Mouse (Mus musculus) regulatory T cell (primary cell): Measurements from ENCODE around the gene Ptges3l.

Experiments
- in situ Hi-C: fragments of 300-600 bp; cut with MboI, MseI; formaldehyde crosslinking; loops from one replicate; pipeline ENCODE4 v1.15.1; 2025; ENCODE audit warnings: high pct_unique_total_duplicates

The Ptges3l gene

DNA sequence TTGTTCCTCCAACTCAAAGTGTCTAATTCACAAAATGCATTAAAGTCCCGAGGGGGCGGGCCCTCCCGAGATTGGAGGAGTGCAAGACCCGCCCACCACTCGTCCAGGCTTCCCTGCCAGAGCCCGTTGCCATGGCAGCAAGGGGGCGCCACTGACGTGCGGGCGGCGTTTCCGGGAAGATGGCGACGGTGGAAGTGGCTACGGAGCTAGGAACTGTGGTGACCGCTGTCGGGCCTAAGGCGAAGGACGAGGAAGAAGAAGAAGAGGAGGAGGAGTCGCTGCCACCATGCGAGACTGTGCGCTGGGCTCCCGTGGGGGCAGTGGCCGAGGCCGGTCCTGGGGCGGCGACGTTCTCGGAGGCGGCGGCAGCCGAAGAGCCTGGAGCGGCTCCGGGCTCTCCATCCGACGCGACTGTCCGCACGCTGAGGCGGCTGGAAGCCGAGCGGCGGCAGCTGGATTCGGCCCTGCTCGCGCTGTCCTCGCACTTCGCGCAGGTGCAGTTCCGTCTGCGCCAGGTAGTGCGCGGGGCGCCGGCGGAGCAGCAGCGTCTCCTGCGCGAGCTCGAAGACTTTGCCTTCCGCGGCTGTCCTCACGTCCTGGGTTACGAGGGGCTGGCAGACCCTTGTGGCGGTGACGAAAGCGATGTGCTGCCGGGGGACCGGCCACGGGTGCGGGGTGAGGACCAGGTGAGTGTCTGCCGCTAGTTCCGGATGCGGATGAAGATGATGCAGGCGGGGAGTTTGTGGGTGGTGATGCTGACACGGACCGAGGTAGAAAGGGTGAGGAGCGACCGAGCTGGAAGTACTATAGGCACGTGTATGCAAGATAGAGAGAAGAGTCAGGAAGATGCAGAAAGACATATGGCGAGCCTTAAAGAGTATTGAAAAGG, at the start of gene Ptges3l, which contains the start of gene Rundc1:
Ptges3l (minus strand) TSS at position 409 of the 889 bp plus-strand sequence.
Rundc1 (plus strand) TSS at position 161 of the 889 bp plus-strand sequence.
- in situ Hi-C loops = no loop called here

DNA sequence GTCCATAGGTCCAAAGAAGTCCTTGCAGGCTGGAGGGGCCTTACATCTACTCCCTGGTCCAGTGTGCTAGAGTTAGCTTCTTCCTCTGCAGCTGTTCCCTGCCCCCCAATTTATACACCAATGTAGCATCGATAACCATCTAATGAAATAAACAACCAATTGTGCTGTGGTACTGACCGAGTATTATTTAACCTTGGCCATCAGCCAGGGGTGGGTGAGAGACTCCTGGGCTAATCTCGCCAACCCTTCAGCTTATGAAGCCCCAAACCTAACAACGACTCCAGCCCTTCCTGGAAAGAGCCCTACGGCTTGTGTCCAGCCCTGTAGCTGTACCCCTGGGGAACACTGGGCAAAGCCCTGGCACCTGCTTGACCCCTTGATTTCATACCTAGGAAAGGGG, 49.2 kb upstream of the Ptges3l start:
- in situ Hi-C loops = loop anchor here (25.0 kb wide), 1 partner anchor 938 kb away; the partner anchor contains the start of gene Slc25a39

DNA sequence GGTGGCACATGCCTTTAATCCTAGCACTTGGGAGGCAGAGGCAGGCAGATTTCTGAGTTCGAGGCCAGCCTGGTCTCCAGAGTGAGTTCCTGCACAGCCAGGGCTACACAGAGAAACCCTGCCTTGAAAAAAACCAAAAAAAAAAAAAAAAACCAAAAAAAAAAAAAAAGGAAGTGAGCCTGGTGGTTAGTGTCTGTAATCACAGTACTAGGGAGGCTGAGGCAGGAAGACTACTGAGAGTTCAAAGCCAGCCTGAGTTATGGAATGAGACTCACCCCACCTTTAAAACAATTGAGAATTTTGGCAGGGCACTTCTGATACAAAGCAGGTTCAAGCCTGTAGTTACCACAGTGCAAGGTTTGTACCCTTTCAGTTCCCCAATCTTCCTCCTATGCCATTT, 48.6 kb upstream of the Ptges3l start:
- in situ Hi-C loops = loop anchor here (25.0 kb wide), 1 partner anchor 939 kb away; the partner anchor contains the start of gene Slc25a39

DNA sequence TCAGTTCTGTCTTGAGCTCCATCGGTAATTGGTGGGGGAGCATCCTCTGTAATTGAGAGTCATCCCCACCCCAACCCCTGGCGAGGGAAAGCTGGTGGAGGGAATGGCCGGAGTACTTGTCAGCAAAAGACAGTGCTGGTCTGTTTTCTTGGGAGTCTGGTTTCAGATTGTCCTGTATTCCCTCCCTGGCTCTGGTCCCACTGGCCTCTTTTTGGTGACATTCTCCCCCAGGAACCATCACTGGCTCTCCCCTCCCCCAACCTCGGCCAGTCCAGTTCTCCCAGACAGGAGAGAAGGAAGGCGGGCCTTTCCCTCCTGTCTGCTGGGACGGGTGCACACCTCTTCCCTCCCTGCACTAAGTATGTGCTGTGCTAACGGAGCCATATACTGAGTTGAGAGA, 47.2 kb upstream of the Ptges3l start:
- in situ Hi-C loops = loop anchor here (25.0 kb wide), 1 partner anchor 940 kb away; the partner anchor contains the start of gene Slc25a39

DNA sequence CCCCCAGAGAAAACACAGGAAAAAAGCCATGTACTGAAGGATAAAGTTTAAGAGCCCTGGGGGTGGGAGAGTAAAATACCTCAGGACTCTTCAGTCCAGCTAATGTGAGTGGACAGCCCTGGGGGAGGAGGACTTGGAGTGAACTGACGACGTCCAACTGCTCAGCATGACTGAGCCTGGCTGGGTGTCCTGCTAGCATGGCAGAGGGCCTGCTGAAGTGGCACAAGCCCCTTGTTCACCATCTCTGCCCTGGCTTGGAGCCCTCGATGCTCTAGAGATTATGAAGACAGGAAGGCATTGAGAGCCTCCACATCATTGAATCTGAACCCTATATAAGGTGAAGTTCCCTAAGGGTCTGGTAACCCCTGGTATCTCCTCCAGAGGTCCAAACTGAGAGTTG, 46.8 kb upstream of the Ptges3l start:
- in situ Hi-C loops = loop anchor here (25.0 kb wide), 1 partner anchor 940 kb away; the partner anchor contains the start of gene Slc25a39

DNA sequence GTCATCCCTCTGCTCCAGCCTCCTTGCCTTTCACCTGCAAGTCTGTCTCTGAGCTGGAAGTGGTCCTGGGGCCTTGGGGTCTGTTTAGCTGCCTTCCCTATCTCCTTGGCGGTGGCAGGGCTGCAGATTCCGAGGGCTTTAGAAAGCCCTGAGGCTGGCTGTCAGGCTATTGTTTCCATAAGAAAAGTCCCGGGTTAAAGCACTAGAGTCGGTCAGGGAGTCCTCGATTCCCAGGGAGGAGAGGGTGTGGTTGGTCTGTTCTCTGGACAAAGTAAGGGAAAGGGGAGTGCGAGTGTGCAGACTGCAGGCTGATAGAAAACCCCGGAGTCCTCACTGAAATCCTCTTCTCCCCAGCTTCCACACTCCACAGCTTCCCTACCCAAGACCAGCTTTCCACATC, 45.1 kb upstream of the Ptges3l start:
- in situ Hi-C loops = loop anchor here (25.0 kb wide), 1 partner anchor 942 kb away; the partner anchor contains the start of gene Slc25a39

DNA sequence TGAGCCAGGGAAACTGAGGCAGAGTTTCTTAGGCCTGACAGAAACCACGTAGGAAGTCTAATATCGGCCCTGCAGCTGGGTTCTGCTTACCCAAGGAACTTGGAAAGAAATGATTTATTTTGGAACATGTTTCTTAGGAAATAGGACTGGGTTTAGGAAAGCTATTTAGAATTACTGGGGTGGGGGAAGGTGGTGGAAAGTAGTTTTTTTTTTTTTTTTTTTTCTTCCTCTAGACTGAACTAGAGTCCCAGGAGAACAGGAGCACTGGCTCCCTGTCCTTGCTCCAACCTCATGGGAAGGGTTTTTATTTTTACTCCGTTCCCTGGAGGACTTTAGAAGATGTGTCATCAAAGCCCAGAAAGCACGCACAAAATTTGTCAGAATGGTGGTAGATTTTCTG, 44.0 kb upstream of the Ptges3l start:
- in situ Hi-C loops = loop anchor here (25.0 kb wide), 1 partner anchor 943 kb away; the partner anchor contains the start of gene Slc25a39

DNA sequence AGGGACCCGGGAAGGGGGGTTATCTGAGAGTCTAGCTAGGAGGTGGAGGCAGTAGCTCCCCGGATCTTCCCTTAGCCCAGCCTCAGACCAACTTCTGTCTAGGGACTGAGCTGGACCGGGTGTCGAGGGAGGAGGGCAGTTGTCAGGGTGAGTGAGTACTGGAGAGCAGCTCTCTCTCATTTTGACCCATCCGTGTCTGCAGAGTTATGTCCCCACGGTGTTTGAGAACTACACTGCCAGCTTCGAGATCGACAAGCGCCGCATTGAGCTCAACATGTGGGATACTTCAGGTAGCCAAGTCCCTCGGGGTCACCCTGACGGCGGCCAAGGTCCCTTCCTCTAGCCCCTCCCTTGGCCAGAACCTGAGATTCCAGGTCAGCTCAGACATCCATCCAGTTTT, 43.6 kb upstream of the Ptges3l start:
- in situ Hi-C loops = loop anchor here (25.0 kb wide), 1 partner anchor 944 kb away; the partner anchor contains the start of gene Slc25a39

DNA sequence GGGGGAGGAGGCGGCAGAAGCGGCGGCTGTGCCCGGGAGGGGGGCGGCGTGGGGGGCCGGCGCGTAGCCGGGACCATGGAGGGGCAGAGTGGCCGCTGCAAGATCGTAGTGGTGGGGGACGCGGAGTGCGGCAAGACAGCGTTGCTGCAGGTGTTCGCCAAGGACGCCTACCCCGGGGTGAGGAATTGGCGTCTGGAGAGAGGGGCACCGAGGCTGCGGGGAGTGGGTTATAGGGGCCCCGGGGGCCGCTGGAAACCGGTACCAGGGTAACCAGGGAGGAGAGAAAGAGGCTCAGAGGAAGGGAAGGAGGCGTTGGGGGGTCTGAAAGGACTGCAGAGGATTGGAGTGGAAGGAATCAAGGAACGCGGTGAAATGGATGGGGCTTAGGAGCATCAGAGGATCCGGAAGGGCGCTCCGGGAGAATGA, 43.1 kb upstream of the Ptges3l start:
- in situ Hi-C loops = loop anchor here (25.0 kb wide), 1 partner anchor 944 kb away; the partner anchor contains the start of gene Slc25a39

DNA sequence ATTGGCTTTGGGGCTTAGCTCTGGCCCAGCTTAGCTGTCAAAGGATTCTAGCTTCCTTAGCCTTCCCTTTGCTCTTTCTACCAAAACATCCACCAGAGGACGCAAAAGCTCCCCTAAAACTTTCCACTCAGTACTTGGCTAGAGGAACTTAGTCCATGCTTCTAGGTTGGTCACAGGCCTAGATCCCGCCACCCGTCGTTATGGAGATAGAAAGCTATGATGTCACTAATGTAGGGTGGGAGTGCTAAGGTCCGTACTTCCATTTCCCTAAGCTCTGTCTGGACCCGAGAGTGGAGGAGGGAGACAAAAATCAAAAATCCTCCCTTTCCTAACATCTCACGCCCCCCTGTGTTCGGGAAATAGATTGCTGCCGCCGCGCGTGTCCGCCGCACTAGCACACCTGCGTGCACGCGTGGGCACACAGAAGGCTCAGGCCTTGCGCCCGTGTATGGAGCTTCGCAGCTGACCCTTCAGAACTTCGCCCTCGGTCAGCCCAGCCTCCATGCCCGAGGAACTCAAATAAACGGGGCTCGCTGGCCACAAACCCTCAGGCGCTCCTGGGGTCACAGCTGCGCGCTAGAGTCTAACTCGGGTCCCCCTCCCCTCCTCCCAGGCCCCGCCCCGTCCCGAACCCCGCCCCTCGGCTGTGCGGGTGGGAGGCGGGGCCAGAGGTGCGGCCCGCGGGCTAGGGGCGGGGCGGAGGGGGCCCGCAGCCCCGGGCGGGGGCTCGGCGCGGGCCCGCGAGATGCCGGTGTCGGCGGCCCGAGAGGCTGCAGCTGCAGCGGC, 42.5 kb upstream of the Ptges3l start:
- in situ Hi-C loops = loop anchor here (25.0 kb wide), 1 partner anchor 945 kb away; the partner anchor contains the start of gene Slc25a39

DNA sequence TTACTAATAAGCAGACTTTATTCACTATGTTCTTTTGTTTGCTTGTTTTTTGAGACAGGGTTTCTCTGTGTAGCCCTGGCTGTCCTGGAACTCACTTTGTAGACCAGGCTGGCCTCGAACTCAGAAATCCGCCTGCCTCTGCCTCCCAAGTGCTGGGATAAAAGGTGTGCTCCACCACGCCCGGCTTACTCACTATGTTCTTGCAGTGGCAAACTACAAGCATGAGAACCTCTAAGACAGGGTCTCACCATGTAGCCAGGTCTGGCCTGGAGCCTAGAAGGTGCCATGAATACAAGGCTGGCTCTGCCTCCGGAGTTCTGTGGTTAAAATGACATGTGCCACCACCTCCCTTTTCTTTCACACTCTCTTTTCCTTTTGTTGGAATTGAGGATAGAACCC, 41.4 kb upstream of the Ptges3l start:
- in situ Hi-C loops = loop anchor here (25.0 kb wide), 1 partner anchor 946 kb away; the partner anchor contains the start of gene Slc25a39

DNA sequence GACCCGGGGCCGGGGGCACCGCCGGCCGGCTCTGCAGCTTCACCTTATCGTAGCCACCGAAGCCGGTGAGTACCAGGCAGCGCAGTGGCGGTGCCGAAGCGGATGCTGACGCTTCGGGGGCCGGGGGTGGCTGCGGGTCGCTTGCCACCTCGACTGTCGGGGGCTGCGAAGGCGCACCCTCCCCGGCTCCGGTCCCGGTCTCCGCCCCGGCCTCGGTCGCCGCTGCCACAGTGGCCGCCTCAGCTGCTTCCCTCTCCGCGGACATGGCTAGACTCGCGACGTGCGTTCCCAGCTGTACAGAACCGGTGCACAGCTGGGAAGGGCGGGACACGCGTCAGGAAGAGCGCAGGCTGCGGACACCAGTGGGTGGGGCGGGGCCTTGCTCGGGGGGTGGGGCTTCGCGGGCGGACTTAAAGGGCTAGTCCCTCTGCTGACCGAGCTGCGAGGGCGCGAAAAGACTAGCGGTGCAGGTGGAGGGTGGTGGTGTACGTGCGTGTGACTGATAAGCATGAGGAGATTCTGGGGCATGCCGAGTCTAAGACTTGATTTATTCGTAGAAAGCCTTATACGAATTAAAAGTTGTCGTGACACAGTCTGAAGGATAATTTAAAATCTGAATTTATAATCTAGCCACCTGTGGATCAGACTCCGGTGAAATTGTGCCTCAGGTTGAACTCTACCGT, 40.9 kb upstream of the Ptges3l start, which contains the start of gene Vat1:
Vat1 (minus strand) TSS at position 362 of the 683 bp plus-strand sequence.
- in situ Hi-C loops = loop anchor here (25.0 kb wide), 1 partner anchor 946 kb away; the partner anchor contains the start of gene Slc25a39

DNA sequence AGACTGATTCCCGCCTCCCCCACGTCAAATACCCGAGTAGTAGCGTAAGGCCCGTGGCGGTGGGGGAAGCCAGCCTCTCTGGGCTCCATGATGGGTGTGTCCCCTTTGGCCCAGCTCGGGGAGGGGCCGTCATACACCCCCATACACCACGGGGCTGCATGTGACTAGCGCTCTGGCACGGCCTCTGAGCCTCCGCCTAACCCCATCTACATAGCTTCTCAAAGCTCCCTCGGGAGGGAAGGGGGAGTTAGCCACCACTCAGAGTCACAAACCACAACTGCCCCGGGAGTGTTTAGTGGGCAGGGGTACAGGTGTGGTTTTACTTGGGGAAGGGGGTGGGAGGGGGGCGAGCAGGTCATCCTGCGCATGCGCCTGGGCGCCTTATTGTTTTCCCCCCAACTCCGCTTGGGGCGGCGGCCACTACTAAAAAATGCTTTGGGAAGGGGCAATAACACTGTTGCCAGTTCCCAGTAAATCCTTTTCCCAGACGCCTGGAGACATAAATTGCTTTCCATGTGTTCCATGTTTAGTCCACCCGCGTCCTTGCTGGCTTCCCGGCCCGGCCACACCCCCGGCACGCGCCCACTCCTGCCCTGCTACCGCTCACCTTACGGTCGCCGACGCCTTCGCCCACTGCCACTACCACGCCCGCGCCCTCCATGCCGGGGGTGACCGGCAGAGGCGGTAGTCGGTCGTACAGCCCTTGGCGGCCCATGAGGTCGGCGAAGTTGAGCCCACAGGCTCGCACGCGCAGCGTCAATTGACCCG, 40.2 kb upstream of the Ptges3l start:
- in situ Hi-C loops = loop anchor here (25.0 kb wide), 1 partner anchor 947 kb away; the partner anchor contains the start of gene Slc25a39

DNA sequence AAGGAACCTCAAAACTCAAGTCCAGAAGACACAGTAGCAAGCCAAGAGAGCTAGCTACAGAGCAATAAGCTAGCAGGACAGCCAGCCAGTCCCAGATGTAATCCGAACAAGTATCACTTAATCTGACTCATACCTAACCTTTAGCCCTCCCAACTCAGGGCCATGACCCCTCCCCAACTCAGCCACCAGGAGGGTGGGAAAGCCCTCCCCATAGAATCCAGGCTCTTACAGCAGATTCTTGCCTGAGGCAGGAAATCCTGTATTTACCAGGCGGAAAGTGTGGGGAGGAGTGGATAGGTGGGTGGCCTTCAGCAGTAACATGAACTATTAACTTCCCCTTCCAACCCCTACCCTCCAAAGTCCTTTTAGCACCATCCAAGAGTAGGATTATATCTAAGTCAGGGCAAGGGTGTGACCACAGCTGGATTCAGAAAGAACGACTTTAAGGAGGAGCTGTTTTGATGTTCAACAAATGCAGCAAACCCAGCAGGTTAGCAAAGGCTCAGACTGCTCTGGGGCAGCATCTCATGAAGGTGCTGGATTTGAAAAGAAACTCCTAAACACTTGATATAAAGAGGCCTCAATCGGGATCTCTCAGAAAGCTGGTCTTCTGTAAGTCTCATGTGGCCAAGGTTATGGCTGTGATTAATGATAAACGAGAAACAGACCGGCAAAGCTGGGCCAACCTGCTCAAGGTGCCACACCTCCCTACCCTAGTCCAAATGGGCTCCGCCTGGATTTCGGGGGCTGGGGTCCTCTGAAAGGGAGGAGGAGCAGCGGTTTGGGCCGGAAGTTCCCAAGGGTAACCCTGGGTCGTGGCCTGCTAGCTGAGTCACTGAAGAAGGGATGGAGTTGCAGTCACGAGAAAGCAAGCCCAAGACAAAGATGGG, 39.3 kb upstream of the Ptges3l start, which contains the start of gene Rnd2:
Rnd2 (plus strand) TSS at position 789 of the 890 bp plus-strand sequence.
- in situ Hi-C loops = loop anchor here (25.0 kb wide), 1 partner anchor 948 kb away; the partner anchor contains the start of gene Slc25a39

DNA sequence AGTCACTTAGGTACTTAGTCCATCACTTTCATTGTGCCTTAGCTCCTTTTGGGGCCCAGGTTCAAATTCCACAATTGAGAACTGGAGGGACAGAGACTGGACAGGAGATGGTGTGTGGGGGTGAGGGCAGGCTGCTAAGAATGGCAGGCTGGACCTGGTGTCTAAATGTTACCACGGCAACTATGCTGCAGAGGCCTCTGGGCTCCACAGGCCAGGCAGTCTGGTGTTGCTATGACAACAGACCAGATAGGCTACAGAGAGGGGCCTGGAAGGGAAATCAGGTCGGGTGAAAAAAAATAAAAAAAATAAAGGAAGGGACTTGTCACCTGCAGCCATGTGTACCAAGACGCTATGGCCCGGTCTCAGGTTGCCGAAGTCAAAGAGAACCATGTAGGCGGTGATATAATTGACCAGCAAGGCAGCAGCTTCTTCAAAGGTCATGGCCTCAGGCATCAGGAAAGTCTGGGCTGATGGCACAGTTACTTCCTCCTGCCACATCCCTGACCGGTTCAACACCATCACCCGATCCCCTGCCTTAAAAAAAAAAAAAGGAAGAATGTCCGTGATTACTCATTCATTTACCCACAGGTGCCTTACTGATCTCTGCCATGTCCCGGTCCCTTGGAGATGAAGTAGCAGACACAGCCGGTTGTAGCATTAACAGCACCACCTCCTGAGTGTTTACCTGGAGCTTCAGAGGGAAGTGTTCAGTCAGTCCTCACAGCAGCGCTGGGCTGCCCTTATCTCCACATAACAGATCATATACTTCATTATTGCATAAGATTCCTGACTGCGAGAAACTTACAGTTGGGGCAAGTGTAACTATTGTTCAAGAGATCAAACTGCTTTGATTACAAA, 37.7 kb upstream of the Ptges3l start:
- in situ Hi-C loops = loop anchor here (25.0 kb wide), 1 partner anchor 949 kb away; the partner anchor contains the start of gene Slc25a39

DNA sequence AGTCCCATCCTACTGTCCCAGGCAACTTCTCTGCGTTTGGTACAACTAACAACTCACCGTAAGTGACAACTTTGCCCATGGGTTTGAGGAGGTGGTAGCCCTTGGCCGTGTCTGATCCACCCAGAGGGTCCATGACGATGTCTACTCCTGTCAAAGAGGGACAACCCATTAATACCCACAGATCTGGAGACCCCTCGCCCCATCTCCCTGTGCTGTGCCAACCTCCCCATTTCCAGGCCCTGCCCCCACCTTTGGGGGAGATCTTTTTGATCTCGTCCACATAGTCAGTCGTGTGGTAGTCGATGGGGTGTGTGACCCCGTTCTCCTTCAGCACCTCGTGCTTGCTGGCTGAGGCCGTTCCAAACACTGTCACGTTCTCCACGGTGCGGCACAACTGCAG, 37.0 kb upstream of the Ptges3l start:
- in situ Hi-C loops = loop anchor here (25.0 kb wide), 1 partner anchor 950 kb away; the partner anchor contains the start of gene Slc25a39

DNA sequence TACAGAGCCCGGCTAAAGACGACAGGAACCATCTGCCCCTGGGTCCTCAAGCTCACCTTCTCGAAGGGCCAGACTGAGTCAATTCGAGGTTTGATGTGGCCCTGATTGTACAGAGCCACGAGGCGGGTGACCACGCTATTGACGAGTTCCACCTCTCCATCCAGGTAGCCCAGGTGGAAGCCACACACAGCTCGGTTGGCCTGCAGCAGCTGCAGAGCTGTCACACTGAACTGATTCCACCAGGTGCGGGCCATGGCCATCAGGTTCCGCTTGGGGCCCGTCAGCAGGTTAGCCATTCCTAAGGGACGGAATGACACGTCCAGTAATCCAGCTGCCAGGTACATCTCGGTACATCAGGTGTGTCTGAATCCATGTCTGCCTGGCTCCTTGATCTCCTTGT, 35.2 kb upstream of the Ptges3l start:
- in situ Hi-C loops = loop anchor here (25.0 kb wide), 1 partner anchor 952 kb away; the partner anchor contains the start of gene Slc25a39
